Mouse (Mus musculus) heart, embryonic 12.5 days (tissue): ENCODE data around the gene Stat5b. TPM values are rescaled to one million over a fixed set of nuclear protein-coding genes. Genes with fewer than 3 reads are reported as not detected.

Source experiments
- ATAC-seq: fragments of 200-750 bp; cut with Nextera tagmentation; 2 replicates; pipeline ENCODE4 v1.8.0; 2017; ENCODE audit warnings: moderate TSS enrichment, moderate library complexity; ENCODE audit not compliant: insufficient number of reproducible peaks, low FRiP score
- H3K27ac ChIP-seq: fragments of 300-500 bp; sonication (generic); 2 replicates; pipeline ENCODE4 v1.5.1; 2016; ENCODE audit warnings: mild to moderate bottlenecking, moderate library complexity; ENCODE audit not compliant: poor library complexity, severe bottlenecking
- H3K27me3 ChIP-seq: fragments of 300-500 bp; sonication (generic); replicated peaks from 2 replicates; pipeline ENCODE4 v1.6.1; 2016; ENCODE audit warnings: mild to moderate bottlenecking, moderate library complexity
- H3K36me3 ChIP-seq: fragments of 300-500 bp; sonication (generic); 2 replicates; pipeline ENCODE4 v1.6.1; 2016; ENCODE audit warnings: mild to moderate bottlenecking, moderate library complexity
- H3K4me1 ChIP-seq: fragments of 300-500 bp; sonication (generic); replicated peaks from 2 replicates; pipeline ENCODE4 v1.6.1; 2016; ENCODE audit warnings: mild to moderate bottlenecking
- H3K4me2 ChIP-seq: fragments of 300-500 bp; sonication (generic); 2 replicates; pipeline ENCODE4 v1.6.1; 2016; ENCODE audit warnings: mild to moderate bottlenecking, moderate library complexity
- H3K4me3 ChIP-seq: fragments of 300-500 bp; sonication (generic); 2 replicates; pipeline ENCODE4 v1.5.1; 2016; ENCODE audit warnings: mild to moderate bottlenecking
- H3K9ac ChIP-seq: fragments of 300-500 bp; sonication (generic); 2 replicates; pipeline ENCODE4 v1.6.1; 2016; ENCODE audit warnings: mild to moderate bottlenecking, moderate library complexity
- H3K9me3 ChIP-seq: fragments of 300-500 bp; sonication (generic); replicated peaks from 2 replicates; pipeline ENCODE4 v1.6.1; 2016; ENCODE audit warnings: mild to moderate bottlenecking, moderate library complexity
- WGBS: fragments of 180-500 bp; shearing (Covaris S2); methylation state at CpG from one replicate; pipeline ENCODE4 v1.1.7; 2016; 5-methylcytosine and 5-hydroxymethylcytosine counted together
- polyA plus RNA-seq: library from polyadenylated mRNA; unstranded; fragments of >200 nt; fragmentation: Nextera tagmentation; extraction: Ambion mirVana; gene quantifications from 2 replicates; pipeline ENCODE4 v1.2.1, GENCODE M21; 2016

Gene Stat5b
- polyA plus RNA-seq, 1 experiment from 2014 or later = 35.0 TPM

- no peak overlapping the region for H3K4me3 ChIP-seq
- 88% methylated on average over 9 of the region's 9 CpGs for WGBS
- H3K36me3 ChIP-seq = peaks cover 3% of the 10 kb centered on the region
- H3K27ac ChIP-seq = no peak overlapping the region
- no peak overlapping the region for H3K9ac ChIP-seq
- H3K4me2 ChIP-seq = no peak overlapping the region
- peaks cover 4% of the 10 kb centered on the region for H3K9me3 ChIP-seq
- ATAC-seq = no peak
- peaks cover 16% of the 10 kb centered on the region; the same call in 1 of the 2 replicates for H3K4me1 ChIP-seq
- H3K27me3 ChIP-seq = no peaks in the 10 kb centered on the region
Measured at GRCm38 (mm10) chr11:100838894-100839293, 11.6 kb downstream of the Stat5b start.

- H3K4me1 ChIP-seq = peaks cover 22% of the 10 kb centered on the region
- ATAC-seq = no peak
Measured at GRCm38 (mm10) chr11:100836923-100837702, 13.4 kb downstream of the Stat5b start.

GRCm38 (mm10) chr11:100833466-100833865 lies 17.1 kb downstream of the Stat5b start:
- Histone ChIP-seq H3K4me2 (no peak overlapping the region), H3K27ac (no peak overlapping the region), H3K9me3 (peaks cover 4% of the 10 kb centered on the region), H3K4me1 (peaks cover 32% of the 10 kb centered on the region), H3K36me3 (no peaks in the 10 kb centered on the region), H3K9ac (no peak overlapping the region), H3K27me3 (no peaks in the 10 kb centered on the region), H3K4me3 (no peak overlapping the region)
- ATAC-seq = no peak
- 68% methylated on average over 7 of the region's 7 CpGs for WGBS

More at GRCm38 (mm10) chr11:100836923-100837702, 13.4 kb downstream of the Stat5b start:
- 82% methylated on average over 9 of the region's 9 CpGs for WGBS
- no peak overlapping the region for H3K4me3 ChIP-seq
- no peaks in the 10 kb centered on the region for H3K27me3 ChIP-seq
- H3K4me2 ChIP-seq = no peak overlapping the region
- H3K9me3 ChIP-seq = peaks cover 4% of the 10 kb centered on the region
- H3K9ac ChIP-seq = no peak overlapping the region
- H3K36me3 ChIP-seq = no peaks in the 10 kb centered on the region; the same call in 1 of the 2 replicates
- no peak overlapping the region for H3K27ac ChIP-seq

GRCm38 (mm10) chr11:100831396-100831795 lies 19.1 kb downstream of the Stat5b start:
- Histone ChIP-seq H3K4me2 (no peak overlapping the region), H3K36me3 (peaks cover 5% of the 10 kb centered on the region; the same call in 1 of the 2 replicates), H3K27me3 (no peaks in the 10 kb centered on the region), H3K4me3 (no peak overlapping the region), H3K4me1 (peaks cover 40% of the 10 kb centered on the region), H3K9me3 (no peaks in the 10 kb centered on the region), H3K27ac (no peak overlapping the region), H3K9ac (no peak overlapping the region)
- no peak for ATAC-seq
- WGBS = 71% methylated on average over 10 of the region's 10 CpGs

- Histone ChIP-seq H3K4me2 (no peak overlapping the region), H3K36me3 (peaks cover 5% of the 10 kb centered on the region; the same call in 1 of the 2 replicates), H3K4me1 (peaks cover 55% of the 10 kb centered on the region), H3K27ac (no peak overlapping the region), H3K4me3 (no peak overlapping the region), H3K27me3 (no peaks in the 10 kb centered on the region), H3K9ac (no peak overlapping the region), H3K9me3 (no peaks in the 10 kb centered on the region)
- 84% methylated on average over 12 of the region's 12 CpGs for WGBS
- no peak for ATAC-seq
Measured at GRCm38 (mm10) chr11:100829691-100830090, 20.8 kb downstream of the Stat5b start.

GRCm38 (mm10) chr11:100828676-100829151 lies 21.8 kb downstream of the Stat5b start:
- H3K4me3 ChIP-seq = no peak overlapping the region
- 0 out of 2 replicates have a peak, but pooled peaks have one; percentile 53 for ATAC-seq
- 34% methylated on average over 10 of the region's 10 CpGs for WGBS
- peak overlapping the region; percentile 0; the same call in 1 of the 2 replicates for H3K4me2 ChIP-seq
- no peaks in the 10 kb centered on the region for H3K27me3 ChIP-seq
- H3K9ac ChIP-seq = no peak overlapping the region
- H3K36me3 ChIP-seq = peaks cover 5% of the 10 kb centered on the region; the same call in 1 of the 2 replicates
- no peaks in the 10 kb centered on the region for H3K9me3 ChIP-seq
- peak overlapping the region; percentile 3; the same call in 1 of the 2 replicates for H3K27ac ChIP-seq
- peaks cover 65% of the 10 kb centered on the region for H3K4me1 ChIP-seq

- H3K9ac ChIP-seq = no peak overlapping the region
- H3K4me1 ChIP-seq = peaks cover 71% of the 10 kb centered on the region
- 85% methylated on average over 13 of the region's 13 CpGs for WGBS
- H3K27me3 ChIP-seq = no peaks in the 10 kb centered on the region
- H3K4me3 ChIP-seq = no peak overlapping the region
- H3K9me3 ChIP-seq = no peaks in the 10 kb centered on the region
- no peak for ATAC-seq
- no peak overlapping the region for H3K27ac ChIP-seq
- no peak overlapping the region for H3K4me2 ChIP-seq
- peaks cover 5% of the 10 kb centered on the region; the same call in 1 of the 2 replicates for H3K36me3 ChIP-seq
Measured at GRCm38 (mm10) chr11:100826161-100826866, 24.2 kb downstream of the Stat5b start.

GRCm38 (mm10) chr11:100825451-100825850 lies 25.1 kb downstream of the Stat5b start:
- H3K4me2 ChIP-seq = no peak overlapping the region
- WGBS = 69% methylated on average over 9 of the region's 9 CpGs
- peak overlapping the region; percentile 87; the same call in 1 of the 2 replicates for H3K27ac ChIP-seq
- no peaks in the 10 kb centered on the region for H3K9me3 ChIP-seq
- peaks cover 5% of the 10 kb centered on the region; the same call in 1 of the 2 replicates for H3K36me3 ChIP-seq
- peaks cover 72% of the 10 kb centered on the region for H3K4me1 ChIP-seq
- H3K4me3 ChIP-seq = no peak overlapping the region
- H3K27me3 ChIP-seq = no peaks in the 10 kb centered on the region
- ATAC-seq = no peak
- no peak overlapping the region for H3K9ac ChIP-seq

- Histone ChIP-seq H3K4me3 (no peak overlapping the region), H3K4me2 (no peak overlapping the region), H3K4me1 (peaks cover 76% of the 10 kb centered on the region), H3K27me3 (no peaks in the 10 kb centered on the region), H3K9me3 (no peaks in the 10 kb centered on the region), H3K27ac (peak overlapping the region; percentile 87), H3K9ac (0 out of 2 replicates have a peak overlapping the region, but pooled peaks have one; percentile 23), H3K36me3 (peaks cover 5% of the 10 kb centered on the region; the same call in 1 of the 2 replicates)
- ATAC-seq = no peak
- 71% methylated on average over 7 of the region's 7 CpGs for WGBS
Measured at GRCm38 (mm10) chr11:100824496-100824895, 26.0 kb downstream of the Stat5b start.

GRCm38 (mm10) chr11:100823543-100824313 lies 26.8 kb downstream of the Stat5b start:
- Histone ChIP-seq H3K9me3 (no peaks in the 10 kb centered on the region), H3K27ac (peak overlapping the region; percentile 87), H3K4me2 (no peak overlapping the region), H3K9ac (no peak overlapping the region), H3K4me1 (peaks cover 76% of the 10 kb centered on the region), H3K36me3 (peaks cover 5% of the 10 kb centered on the region; the same call in 1 of the 2 replicates), H3K4me3 (no peak overlapping the region), H3K27me3 (no peaks in the 10 kb centered on the region)
- ATAC-seq = 0 out of 2 replicates have a peak, but pooled peaks have one; percentile 11
- WGBS = 44% methylated on average over 8 of the region's 8 CpGs
